Mouse (Mus musculus): Measurements from ENCODE around the gene Ptch1. TPM values are rescaled to one million over a fixed set of nuclear protein-coding genes. Genes with fewer than 3 reads are reported as not detected.

Ptch1 gene
- polyA plus RNA-seq, 1 experiment from 2014 or later, result 9.7 TPM

- H3K9me3 ChIP-seq (replicated peaks; ENCODE audit: control insufficient read depth, low read length), result no peaks in the 10 kb centered on the region
- H3K27me3 ChIP-seq (replicated peaks; ENCODE audit: control insufficient read depth, insufficient read depth, low read length), result no peaks in the 10 kb centered on the region
- WGBS, result 98% methylated on average over 2 of the region's 2 CpGs
- DNase-seq (ENCODE audit: low spot score) (no peak), ATAC-seq (no peak)
- H3K4me3 ChIP-seq (ENCODE audit: low read depth, low read length), result no peak overlapping the region
- H3K36me3 ChIP-seq (ENCODE audit: control insufficient read depth, insufficient read depth, low read length), result no peaks in the 10 kb centered on the region
- H3K9ac ChIP-seq (ENCODE audit: low read length), result no peak overlapping the region
- H3K4me2 ChIP-seq (ENCODE audit: low read length), result no peak overlapping the region
- H3K27ac ChIP-seq (ENCODE audit: low read depth, low read length), result no peak overlapping the region
- H3K4me1 ChIP-seq (ENCODE audit: control insufficient read depth, insufficient read depth, low read length), result no peaks in the 10 kb centered on the region
These were observed 71.0 kb downstream of the Ptch1 start for GRCm38 (mm10) chr13:63502391-63502790.

- Histone ChIP-seq H3K4me3 (ENCODE audit: low read depth, low read length) (no peak overlapping the region), H3K27me3 (replicated peaks; ENCODE audit: control insufficient read depth, insufficient read depth, low read length) (peaks cover 6% of the 10 kb centered on the region; the same call in 1 of the 2 replicates), H3K4me1 (ENCODE audit: control insufficient read depth, insufficient read depth, low read length) (peaks cover 10% of the 10 kb centered on the region), H3K9ac (ENCODE audit: low read length) (no peak overlapping the region), H3K36me3 (ENCODE audit: control insufficient read depth, insufficient read depth, low read length) (no peaks in the 10 kb centered on the region), H3K4me2 (ENCODE audit: low read length) (no peak overlapping the region), H3K27ac (ENCODE audit: low read depth, low read length) (no peak overlapping the region), H3K9me3 (replicated peaks; ENCODE audit: control insufficient read depth, low read length) (no peaks in the 10 kb centered on the region)
- ATAC-seq (no peak), DNase-seq (ENCODE audit: low spot score) (no peak)
- WGBS, result 92% methylated on average over 2 of the region's 2 CpGs
These were observed 73.9 kb downstream of the Ptch1 start for GRCm38 (mm10) chr13:63499489-63499888.

- 13% methylated on average over 23 of the region's 23 CpGs for WGBS
- Histone ChIP-seq H3K9me3 (replicated peaks; ENCODE audit: control insufficient read depth, low read length) (no peaks in the 10 kb centered on the region), H3K36me3 (ENCODE audit: control insufficient read depth, insufficient read depth, low read length) (no peaks in the 10 kb centered on the region), H3K27me3 (replicated peaks; ENCODE audit: control insufficient read depth, insufficient read depth, low read length) (peaks cover 6% of the 10 kb centered on the region; the same call in 1 of the 2 replicates), H3K4me1 (ENCODE audit: control insufficient read depth, insufficient read depth, low read length) (peaks cover 10% of the 10 kb centered on the region), H3K9ac (ENCODE audit: low read length) (no peak within 1 kb of the TSS), H3K4me3 (ENCODE audit: low read depth, low read length) (no peak within 1 kb of the TSS), H3K27ac (ENCODE audit: low read depth, low read length) (no peak within 1 kb of the TSS), H3K4me2 (ENCODE audit: low read length) (peak within 1 kb of the TSS; percentile 42)
- DNase-seq (ENCODE audit: low spot score) (peak; percentile 77), ATAC-seq (peak; percentile 87)
These were observed 76.5 kb downstream of the Ptch1 start, which contains the start of gene Fancc for GRCm38 (mm10) chr13:63496646-63497582. TSS of gene Fancc (minus strand) at chr13:63497278.

DNA sequence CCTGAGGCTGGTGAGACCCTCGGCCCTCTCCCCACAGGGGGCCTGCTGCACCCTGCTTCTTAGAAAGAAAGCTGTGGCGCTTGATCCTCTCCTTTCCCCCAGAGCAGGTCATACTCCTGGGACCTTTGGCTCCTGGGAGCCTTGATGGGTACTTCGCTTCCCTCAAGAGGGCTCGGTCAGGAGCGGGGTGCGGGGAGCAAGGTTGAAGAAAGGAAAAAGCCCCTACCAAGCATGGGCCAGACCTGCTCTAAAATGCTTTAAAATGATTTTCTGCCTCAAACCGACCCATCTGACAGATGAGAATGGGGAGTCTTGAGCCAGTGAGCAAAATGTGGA is 85.7 kb downstream of the Ptch1 start:
- Histone ChIP-seq H3K4me2 (ENCODE audit: low read length) (no peak overlapping the region), H3K36me3 (ENCODE audit: control insufficient read depth, insufficient read depth, low read length) (no peaks in the 10 kb centered on the region), H3K27ac (ENCODE audit: low read depth, low read length) (no peak overlapping the region), H3K4me1 (ENCODE audit: control insufficient read depth, insufficient read depth, low read length) (peaks cover 14% of the 10 kb centered on the region), H3K9ac (ENCODE audit: low read length) (no peak overlapping the region), H3K4me3 (ENCODE audit: low read depth, low read length) (no peak overlapping the region), H3K9me3 (replicated peaks; ENCODE audit: control insufficient read depth, low read length) (no peaks in the 10 kb centered on the region), H3K27me3 (replicated peaks; ENCODE audit: control insufficient read depth, insufficient read depth, low read length) (no peaks in the 10 kb centered on the region)
- WGBS, result 60% methylated on average over 7 of the region's 7 CpGs
- ATAC-seq, result no peak
- DNase-seq (ENCODE audit: low spot score), result no peak

DNA sequence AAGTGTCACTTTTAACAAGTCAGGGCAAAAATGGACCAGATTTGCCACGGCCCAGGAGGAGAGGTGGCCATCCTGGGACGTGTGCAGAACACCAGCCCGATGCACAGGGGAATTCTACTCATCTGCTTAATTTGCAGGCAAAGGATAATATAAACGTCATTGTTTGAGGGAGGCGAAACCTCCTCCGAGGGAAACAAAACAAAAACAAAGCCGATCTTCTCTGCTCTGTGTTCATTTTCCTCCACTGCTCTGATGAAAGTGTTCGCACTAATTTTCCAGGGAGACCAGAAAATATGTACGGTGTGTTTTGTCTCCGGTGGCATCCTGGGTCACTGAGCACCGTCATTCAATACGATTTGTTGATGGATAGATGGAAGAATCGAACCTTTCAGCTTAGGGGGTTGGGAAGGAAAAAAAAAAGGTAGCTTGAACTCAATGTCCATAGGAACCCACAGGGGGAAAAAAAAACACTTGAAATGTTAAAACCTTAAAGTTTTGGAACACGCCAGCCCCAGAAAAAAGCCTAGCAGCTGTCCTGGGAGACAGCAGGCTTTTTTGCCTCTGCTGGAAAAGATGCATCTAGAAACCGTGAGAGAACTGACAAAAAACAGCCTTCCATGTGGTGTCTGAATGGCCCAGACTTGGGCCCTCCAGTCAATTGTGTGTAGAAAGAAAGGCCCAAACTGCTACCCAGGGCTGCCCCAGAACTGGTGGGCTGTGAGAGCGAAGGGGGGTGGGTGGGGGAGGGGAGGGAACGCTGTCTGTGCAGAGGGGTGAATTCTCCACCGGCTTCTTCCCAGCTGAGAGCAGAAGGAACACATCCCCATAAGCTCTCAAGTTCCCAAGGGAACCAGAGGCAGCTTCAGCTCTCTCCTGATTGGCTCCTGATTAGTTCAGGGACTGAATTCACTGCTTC is 86.3 kb downstream of the Ptch1 start:
- no peaks in the 10 kb centered on the region for H3K36me3 ChIP-seq (ENCODE audit: control insufficient read depth, insufficient read depth, low read length)
- ATAC-seq (peak; percentile 81), DNase-seq (ENCODE audit: low spot score) (peak; percentile 42)
- no peaks in the 10 kb centered on the region for H3K9me3 ChIP-seq (replicated peaks; ENCODE audit: control insufficient read depth, low read length)
- H3K4me3 ChIP-seq (ENCODE audit: low read depth, low read length), result no peak overlapping the region
- 11% methylated on average over 18 of the region's 18 CpGs for WGBS
- peak overlapping the region; percentile 23; the same call in 1 of the 2 replicates for H3K4me2 ChIP-seq (ENCODE audit: low read length)
- H3K9ac ChIP-seq (ENCODE audit: low read length), result 0 out of 2 replicates have a peak overlapping the region, but pooled peaks have one; percentile 8
- H3K4me1 ChIP-seq (ENCODE audit: control insufficient read depth, insufficient read depth, low read length), result peaks cover 14% of the 10 kb centered on the region
- H3K27ac ChIP-seq (ENCODE audit: low read depth, low read length), result no peak overlapping the region
- no peaks in the 10 kb centered on the region for H3K27me3 ChIP-seq (replicated peaks; ENCODE audit: control insufficient read depth, insufficient read depth, low read length)

DNA sequence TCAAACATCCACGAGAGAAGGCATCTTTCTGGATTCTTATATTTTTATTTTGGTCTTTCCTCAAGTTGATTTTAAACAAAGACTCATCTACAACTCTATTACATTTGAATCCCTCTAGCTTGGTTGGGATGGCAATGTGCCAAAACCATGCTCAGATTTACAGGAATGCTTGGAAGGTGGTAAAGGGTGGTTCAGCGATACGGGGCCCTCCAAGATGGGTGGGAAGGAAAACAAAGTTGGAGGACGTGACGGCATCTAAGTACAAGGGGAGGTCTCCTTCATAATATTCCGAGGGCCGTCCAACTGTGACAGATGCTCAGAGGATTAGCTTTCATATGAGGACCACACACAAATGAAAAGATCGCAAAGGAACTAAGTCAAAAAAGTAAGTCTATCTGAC is 98.0 kb downstream of the Ptch1 start:
- no peak overlapping the region for H3K4me2 ChIP-seq (ENCODE audit: low read length)
- no peak overlapping the region for H3K27ac ChIP-seq (ENCODE audit: low read depth, low read length)
- no peak overlapping the region for H3K9ac ChIP-seq (ENCODE audit: low read length)
- DNase-seq (ENCODE audit: low spot score) (no peak), ATAC-seq (no peak)
- no peaks in the 10 kb centered on the region for H3K27me3 ChIP-seq (replicated peaks; ENCODE audit: control insufficient read depth, insufficient read depth, low read length)
- 89% methylated on average over 8 of the region's 8 CpGs for WGBS
- H3K36me3 ChIP-seq (ENCODE audit: control insufficient read depth, insufficient read depth, low read length), result no peaks in the 10 kb centered on the region
- H3K4me1 ChIP-seq (ENCODE audit: control insufficient read depth, insufficient read depth, low read length), result no peaks in the 10 kb centered on the region
- no peak overlapping the region for H3K4me3 ChIP-seq (ENCODE audit: low read depth, low read length)
- no peaks in the 10 kb centered on the region for H3K9me3 ChIP-seq (replicated peaks; ENCODE audit: control insufficient read depth, low read length)

Other genes starting within 250 kb of the Ptch1 start
- gene Fancc, start 76.3 kb downstream of the Ptch1 start, polyA plus RNA-seq (2014; fragmentation: Nextera tagmentation; extraction: Ambion mirVana), result 12.8 and 13.1 TPM in 2 replicates
- 14.7 and 17.2 TPM in 2 replicates for gene Ercc6l2, start 241.6 kb upstream of the Ptch1 start, polyA plus RNA-seq (2014; fragmentation: Nextera tagmentation; extraction: Ambion mirVana)